Mouse (Mus musculus): ENCODE results near the gene Dnali1. TPM values are rescaled to one million over a fixed set of nuclear protein-coding genes. Genes with fewer than 3 reads are reported as not detected.

Dnali1 gene
- total RNA-seq (2022): 1 to 10 TPM in 2 of 4 experiments, under 1 TPM in 2; 0.62 to 1.4 (median 1.2) TPM

DNA sequence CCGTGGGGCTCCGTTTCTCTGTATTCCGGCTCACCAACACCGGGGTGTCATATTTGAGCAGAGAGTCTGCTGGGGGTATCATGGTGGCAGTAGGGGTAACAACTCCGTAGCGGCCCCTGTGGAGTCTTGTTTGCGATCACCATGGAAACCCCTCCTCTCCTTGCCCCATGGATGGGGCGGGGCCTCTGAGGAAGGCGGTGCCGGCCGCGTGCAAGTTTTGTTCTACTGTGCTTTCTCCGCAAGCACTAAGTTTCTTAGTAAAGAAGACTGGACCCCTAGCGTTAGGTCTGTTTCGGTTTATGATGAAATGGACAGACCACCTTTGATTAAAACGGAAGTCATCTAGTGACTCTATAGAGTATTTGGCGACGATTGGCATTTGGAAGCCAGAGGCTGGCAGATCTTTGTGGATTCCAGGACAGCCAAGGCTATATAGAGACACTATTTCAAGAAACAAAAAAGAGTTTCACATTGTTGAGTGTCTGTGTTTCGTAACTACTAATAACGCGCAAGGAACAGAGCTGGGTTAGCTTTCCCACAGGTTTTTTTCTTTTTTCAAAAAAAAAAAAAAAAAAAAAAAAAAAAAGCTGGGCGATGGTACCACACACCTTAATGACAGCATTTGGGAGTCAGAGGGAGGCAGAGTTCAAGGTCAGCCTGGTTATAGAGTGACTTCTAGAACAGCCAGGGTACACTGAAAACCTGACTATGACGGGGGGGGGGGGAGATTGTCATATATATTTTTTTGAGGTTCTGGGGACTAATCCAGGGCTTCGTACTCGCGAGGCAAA, at the start of gene Dnali1:
Gene Dnali1, minus strand, starts transcription at position 187 of the 791 bp plus-strand sequence.
- DNase-seq (ENCODE audit: low spot score in 2 of 2): peak in 1 of 2 experiments; percentile 30

- no peak for DNase-seq (ENCODE audit: low spot score in 2 of 2)
Observed at GRCm38 (mm10) chr4:125115081-125115480, 49.6 kb upstream of the Dnali1 start.

DNA sequence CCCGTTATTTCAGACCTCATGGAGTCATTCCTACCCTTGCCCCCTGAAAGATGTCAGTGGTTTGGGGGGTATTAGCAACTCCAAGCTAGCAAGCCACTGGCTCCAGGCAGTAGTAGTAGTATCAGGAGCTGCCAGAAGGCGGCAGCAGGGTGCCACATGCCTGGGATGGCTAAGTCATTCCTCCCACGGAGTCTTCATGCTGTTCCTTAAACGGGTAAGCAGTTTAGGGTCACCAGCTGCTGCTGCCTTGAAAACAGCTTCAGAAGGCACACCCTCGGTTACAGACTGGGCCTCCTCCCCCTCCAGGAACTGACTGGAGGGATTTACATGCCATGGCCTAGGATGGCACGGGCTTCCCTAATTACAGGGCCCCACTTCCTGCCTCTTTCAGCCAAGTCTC, 49.1 kb upstream of the Dnali1 start:
- DNase-seq (ENCODE audit: low spot score in 2 of 2): peak; percentile 77 to 88

- no peak for DNase-seq (ENCODE audit: low spot score in 2 of 2)
Observed at GRCm38 (mm10) chr4:125105354-125105753, 39.9 kb upstream of the Dnali1 start.

- no peak for DNase-seq (ENCODE audit: low spot score in 2 of 2)
Observed at GRCm38 (mm10) chr4:125101334-125101733, 35.8 kb upstream of the Dnali1 start.

GRCm38 (mm10) chr4:125099458-125099857, 34.0 kb upstream of the Dnali1 start:
- peak; percentile 61 to 82 for DNase-seq (ENCODE audit: low spot score in 2 of 2)

DNA sequence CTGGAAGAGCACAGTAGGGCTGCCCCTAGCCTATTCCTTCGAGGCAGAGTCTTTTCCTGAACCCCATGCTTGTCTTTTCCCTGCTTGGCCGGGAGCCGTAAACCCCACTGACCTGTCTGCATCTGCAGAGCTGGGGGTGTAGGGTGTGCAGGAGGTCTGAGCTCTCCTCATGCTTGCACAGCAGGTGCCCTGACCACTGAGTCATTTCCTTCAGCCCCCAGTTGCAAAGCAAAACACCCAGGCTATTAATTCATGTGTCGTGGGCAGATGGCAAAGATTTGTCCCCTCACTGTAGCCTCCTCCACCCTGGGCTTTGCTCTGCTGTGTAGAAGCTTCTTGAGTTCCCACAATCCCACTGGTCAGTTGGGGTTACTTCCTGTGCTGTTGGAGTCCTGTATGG, 31.9 kb upstream of the Dnali1 start:
- no peak for DNase-seq (ENCODE audit: low spot score in 2 of 2)

GRCm38 (mm10) chr4:125096066-125096465, 30.6 kb upstream of the Dnali1 start:
- DNase-seq (ENCODE audit: low spot score in 2 of 2): no peak

GRCm38 (mm10) chr4:125093031-125093430, 27.5 kb upstream of the Dnali1 start:
- DNase-seq (ENCODE audit: low spot score in 2 of 2): no peak

- DNase-seq (ENCODE audit: low spot score in 2 of 2): peak; percentile 55 to 67
Observed at GRCm38 (mm10) chr4:125085346-125085841, 19.9 kb upstream of the Dnali1 start.

GRCm38 (mm10) chr4:125084403-125085345, 19.2 kb upstream of the Dnali1 start, which contains the start of gene Meaf6:
Meaf6 (plus strand) TSS chr4:125085134.
- DNase-seq (ENCODE audit: low spot score in 2 of 2): peak; percentile 71 to 92

GRCm38 (mm10) chr4:125078698-125079097, 13.2 kb upstream of the Dnali1 start:
- no peak for DNase-seq (ENCODE audit: low spot score in 2 of 2)

GRCm38 (mm10) chr4:125077700-125078099, 12.2 kb upstream of the Dnali1 start:
- DNase-seq (ENCODE audit: low spot score in 2 of 2): no peak

GRCm38 (mm10) chr4:125066490-125067370, 1.2 kb upstream of the Dnali1 start, which contains the start of gene Snip1:
Snip1 (plus strand) TSS chr4:125066672.
- peak; percentile 90 to 92 for DNase-seq (ENCODE audit: low spot score in 2 of 2)

GRCm38 (mm10) chr4:125063829-125064228, 1.7 kb downstream of the Dnali1 start:
- DNase-seq (ENCODE audit: low spot score in 2 of 2): no peak

DNA sequence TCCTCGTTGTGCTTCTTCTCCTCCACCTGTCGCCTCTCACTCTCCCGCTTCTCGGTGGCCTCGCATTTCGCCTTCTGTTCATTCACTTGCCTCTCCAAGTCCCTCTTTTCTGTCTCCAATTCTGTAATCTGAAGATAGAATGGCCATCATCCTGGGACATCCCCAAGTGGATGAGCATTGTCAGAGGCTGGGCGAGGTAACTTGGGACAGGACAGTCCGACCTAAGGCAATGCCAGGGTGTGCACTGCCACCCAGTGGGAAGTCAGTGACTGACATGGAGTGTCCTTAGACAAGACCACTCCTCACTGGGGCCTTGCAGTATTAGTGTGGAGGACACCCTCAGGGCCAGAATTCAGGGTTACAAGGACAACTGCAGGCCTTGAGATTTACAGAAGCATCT, 6.5 kb downstream of the Dnali1 start:
- DNase-seq (ENCODE audit: low spot score in 2 of 2): peak in 1 of 2 experiments; percentile 50

DNA sequence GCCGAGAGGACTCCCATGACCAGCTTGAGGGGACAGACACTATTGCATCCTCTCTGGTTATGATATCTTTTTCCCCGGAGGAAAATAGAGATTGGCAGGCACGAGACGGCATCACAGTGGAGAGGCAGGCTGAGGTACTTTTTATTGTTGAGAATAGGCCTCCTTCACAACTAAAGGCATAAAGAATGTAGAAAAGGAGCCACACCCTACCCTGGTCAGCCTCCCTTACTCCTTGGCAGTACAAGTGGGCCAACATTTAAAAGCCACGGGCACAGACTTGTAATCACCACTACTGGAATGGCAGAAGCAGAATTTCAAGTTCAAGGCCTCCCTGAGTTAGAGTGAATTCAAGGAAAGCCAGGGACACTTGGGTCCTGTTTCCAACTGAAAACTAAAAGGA, 7.5 kb downstream of the Dnali1 start:
- no peak for DNase-seq (ENCODE audit: low spot score in 2 of 2)

DNA sequence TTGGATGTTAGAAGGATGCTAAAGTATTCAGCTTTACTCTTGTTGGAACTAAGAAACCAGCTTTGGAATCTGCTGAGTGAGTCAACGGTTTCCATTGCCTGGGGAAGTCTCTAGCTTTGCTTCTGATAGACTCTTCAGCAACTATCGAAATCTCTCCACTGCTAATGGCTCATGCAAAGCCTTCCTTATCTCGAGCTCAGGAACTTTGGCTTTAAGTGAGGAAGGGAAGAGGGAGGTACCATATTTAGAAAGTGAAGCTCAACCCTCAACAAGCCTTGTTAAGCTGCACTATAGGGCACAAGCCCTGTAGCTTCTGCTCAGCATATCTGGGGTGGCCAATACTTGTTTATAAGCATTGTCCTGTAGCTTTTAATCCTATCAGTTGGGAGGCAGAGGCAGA, 8.2 kb downstream of the Dnali1 start:
- DNase-seq (ENCODE audit: low spot score in 2 of 2): no peak

DNA sequence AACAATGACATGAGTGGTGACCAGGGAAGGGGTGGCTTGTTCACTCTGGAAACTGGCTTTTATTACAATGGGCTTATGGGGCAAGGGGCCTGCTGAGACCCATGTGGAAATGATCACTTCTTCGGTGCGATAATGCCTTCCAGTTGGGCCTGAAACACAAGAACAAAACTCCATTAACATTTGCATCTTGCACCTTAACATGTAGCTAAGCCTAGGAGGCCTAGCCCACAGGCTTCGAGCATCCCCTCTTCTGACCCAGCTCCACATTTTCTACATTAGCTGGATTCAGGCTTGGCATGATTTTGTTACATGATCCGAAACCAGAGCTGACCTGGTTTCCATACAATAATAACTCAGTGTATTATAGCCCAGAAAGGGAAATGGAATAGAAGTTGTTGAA, 9.0 kb downstream of the Dnali1 start:
- DNase-seq (ENCODE audit: low spot score in 2 of 2): no peak

DNA sequence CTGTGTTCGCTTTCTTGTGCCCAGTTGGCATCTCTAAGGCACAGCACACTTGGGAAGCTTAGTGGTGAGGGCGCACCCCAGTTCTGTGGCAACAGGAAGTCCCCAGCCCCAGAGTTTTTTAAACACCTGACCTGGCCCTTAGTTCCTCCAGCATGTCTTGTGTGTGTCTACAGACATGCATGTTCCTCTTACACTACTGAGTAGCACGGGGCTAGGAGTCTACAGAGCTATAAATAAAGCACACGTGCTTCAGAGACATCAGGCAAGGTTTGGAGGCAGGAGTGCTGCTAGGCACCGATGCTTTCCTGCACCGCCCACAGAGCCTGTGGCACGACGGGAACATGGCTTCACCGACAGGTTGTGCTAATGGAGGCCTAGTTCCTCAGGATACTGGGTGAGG, 10.1 kb downstream of the Dnali1 start:
- DNase-seq (ENCODE audit: low spot score in 2 of 2): no peak

GRCm38 (mm10) chr4:125044454-125044853, 21.0 kb downstream of the Dnali1 start:
- DNase-seq (ENCODE audit: low spot score in 2 of 2): no peak

All from layer of hippocampus, adult 8-10 months (tissue).